Mouse (Mus musculus): ENCODE measurements around the gene Gas7. TPM values are rescaled to one million over a fixed set of nuclear protein-coding genes. Genes with fewer than 3 reads are reported as not detected.

Gene Gas7
- total RNA-seq, 2 experiments from 2014 or later, result 58.5 to 67.7 TPM

DNA sequence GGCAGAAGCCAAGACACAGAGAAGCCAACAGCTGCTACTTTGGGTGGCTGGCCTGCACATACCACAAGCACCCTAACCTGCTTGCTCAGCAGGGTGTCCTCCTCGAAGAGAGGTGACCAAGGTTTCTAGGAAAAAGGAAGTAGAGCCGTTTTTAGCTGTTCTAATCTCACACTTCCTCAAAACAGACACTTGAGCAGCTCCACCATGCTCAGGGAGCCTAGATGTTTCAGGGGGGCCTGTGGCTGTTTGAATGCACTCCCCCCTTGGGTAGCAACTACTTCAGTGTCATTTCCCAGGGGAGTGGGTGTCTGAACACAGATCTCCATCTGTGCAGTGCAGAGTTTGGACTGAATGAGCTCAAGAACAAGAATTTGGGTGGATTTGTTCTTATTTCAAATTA, 149.2 kb downstream of the Gas7 start:
- peak; percentile 91 for ATAC-seq (ENCODE audit: poor library complexity, severe bottlenecking)

DNA sequence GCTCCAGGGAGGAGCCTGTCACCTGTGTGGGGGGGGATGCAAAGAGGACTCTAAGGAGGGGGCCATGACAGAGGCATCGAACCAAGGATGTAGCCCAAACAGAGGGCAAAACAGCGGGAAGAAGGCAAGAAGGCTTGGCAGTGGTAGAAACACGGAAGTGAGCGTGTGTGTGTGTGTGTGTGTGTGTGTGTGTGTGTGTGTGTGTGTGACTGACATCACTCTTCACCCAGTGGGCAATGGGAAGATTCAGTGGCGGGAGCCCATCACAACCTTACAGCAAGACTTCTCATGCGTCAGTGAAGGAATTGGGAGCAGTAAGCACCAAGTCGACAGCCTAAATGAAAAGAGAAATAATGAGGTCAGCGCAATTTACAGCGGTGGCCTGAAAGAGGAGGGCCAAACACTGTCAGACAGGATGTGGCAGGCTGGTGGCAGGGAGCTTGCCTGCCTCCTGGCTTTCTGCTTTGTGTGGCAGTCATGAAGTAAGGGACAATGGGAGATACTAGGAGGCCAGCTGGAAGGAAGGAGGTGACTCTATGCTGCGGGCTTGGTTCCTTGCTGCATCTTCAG, 153.0 kb downstream of the Gas7 start:
- peak; percentile 59 for ATAC-seq (ENCODE audit: poor library complexity, severe bottlenecking)

DNA sequence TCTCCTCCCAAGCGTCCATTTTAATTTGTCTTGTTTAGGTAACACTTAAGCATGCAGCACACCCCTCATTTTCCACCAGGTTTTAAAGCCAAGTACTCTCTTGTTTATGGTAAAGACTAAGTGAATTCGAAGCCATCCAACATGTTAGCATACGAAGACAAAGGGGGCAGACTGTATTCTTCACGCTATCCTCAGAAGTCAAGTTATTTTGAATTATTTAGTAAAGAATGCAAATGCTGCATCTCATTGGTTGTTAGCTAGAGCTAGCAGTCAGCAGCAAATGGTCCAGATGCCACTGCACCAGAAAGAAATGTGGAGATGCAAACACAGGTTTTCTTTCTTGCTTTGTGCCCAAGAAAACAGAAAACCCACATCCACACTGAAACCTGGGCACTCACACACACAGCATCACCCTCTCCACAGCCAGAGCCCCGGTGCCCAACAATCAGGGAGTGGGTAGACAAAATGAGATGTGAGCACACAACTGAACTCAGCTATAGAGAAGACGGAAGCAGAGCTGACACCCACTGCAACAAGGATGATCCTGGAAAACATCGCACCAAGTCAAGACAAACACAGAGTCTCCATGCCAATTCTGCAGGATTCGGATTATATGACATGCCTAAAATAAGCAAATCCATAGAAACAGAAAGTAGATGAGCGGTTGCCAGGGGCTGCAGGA, 157.1 kb downstream of the Gas7 start:
- ATAC-seq (ENCODE audit: poor library complexity, severe bottlenecking), result no peak

DNA sequence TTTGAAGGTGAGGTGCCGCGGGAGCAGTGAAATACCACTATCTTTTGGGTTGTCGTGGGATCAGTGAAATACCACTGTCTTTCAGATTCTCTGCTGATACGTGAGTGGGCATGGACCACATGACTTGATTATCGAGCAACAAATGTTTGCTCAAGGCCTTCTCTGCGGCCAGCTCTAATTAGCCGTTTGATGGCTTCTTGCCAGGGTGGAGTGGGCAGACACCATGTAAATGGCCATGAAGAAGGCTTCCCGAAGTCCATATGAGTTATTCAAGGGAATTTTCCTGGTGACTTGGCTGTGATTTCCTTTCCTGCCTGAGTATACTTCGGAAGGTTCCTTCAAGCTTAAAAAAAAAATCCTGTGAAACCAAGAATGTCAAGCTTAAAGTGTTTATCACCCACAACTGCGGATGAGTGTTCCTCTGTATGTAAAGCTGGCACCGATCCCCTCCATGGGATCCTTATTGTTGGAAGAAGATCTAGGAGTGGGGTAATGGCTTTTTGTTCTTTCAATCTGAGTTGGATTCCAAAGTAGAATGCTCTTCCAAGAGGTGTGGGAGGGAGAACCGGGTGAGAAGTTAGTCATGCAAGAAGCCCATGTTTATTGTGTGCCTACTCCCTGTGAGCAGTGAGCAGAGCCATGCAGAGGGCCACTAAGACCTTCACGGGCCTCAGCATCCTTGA, 161.5 kb downstream of the Gas7 start:
- no peak for ATAC-seq (ENCODE audit: poor library complexity, severe bottlenecking)

DNA sequence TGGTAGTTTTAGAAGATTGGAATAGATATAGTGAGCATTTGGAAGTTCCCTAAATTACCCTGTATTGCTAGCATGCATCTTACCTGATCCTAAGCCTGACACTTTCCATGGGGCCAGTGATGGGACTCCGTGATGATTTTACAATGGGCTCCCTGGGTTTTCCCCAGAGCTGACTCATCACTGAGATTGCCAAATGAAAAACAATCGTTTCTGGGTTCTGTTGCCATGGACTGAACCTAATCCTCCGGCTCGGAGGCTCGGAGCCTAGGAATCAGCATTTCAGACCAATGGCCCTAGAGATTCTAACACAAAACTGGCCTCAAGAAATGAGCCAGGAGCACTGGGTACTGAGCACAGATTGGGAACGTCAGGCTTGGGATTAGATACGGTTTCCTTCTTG, 167.1 kb downstream of the Gas7 start:
- no peak for ATAC-seq (ENCODE audit: poor library complexity, severe bottlenecking)

DNA sequence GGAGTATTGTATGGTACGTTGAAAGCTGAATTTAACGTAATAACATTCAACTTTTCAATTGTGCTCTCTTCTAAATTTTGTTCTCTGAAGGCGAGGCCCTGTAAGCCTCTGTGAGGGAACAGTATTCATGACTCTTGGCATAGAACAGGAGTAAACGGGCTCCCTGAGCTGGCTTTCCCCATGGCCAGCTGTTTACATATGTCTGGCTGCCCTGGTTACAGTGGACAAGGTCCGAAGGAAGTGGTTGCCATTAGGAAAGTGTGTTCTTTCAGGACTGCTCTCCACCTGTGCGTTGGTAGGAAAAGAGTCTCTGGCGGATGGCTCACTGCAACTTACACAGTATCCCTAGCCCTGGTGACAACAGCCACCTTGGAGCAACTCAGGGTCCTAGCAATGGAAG, 171.9 kb downstream of the Gas7 start:
- no peak for ATAC-seq (ENCODE audit: poor library complexity, severe bottlenecking)

DNA sequence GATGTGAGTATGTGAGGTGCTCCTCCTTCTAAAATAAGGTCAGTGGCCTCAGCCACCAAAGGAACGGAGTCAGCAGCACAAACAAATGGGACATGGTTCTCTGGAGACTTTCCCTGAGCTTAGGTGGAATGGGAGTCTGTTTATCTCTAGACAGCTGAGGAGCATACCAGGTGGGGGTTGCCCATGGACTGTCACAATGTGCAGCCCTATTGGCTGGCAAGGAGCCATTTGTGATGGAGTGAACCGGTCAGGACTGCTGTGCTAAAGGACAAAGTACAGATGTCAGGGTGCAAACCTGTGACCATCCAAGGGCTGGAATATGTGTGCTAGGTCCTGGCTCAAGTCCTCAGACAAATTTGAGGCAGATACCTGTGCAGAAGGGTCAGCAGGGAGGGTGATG, 173.3 kb downstream of the Gas7 start:
- ATAC-seq (ENCODE audit: poor library complexity, severe bottlenecking), result no peak

DNA sequence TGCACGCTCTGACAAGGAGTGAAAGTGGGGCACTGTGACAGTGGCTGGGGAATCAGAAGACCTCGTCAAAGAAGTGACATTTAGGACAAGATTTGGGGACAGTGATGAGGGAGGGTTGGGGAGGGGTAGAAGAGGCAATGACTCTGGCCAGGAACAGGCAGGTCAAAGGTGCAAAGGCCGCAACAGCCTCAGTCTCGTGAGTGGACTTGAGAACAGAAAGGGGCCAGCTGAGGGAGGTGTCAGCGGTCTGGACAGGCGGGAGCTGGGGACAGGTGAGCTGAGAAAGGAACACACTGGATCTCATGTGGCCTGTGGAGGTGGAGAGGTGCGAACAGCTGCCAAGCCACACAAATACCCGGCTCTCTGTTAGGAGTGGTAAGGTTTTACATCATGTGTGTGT, 177.7 kb downstream of the Gas7 start:
- no peak for ATAC-seq (ENCODE audit: poor library complexity, severe bottlenecking)

DNA sequence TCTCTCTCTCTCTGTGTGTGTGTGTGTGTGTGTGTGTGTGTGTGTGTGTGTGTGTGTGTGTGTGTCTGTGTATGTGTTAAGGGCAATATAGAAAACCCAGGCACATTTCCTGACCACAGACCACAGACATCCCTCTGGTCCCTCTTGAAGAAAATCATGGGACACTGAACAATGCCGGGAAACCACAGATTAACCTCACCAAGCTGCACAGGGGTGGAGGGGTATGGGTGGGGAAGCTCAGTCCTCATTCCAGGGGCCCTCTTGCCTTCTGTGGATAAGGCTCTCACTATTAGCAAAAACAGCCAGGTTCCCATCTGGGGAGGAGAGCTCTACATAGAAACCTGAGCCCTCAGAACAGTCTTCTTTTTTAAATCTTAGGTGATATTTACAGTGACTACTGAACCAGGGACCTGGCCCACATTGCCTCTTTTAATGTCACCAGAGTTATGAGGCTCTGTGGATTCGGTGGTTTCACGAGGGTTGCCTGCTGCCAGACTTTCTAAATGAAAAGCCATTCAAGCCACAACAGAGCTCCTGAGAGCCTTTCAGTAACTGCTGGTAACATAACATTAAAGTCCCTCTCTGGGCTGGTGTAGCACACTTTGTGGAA, 178.5 kb downstream of the Gas7 start:
- ATAC-seq (ENCODE audit: poor library complexity, severe bottlenecking), result no peak

DNA sequence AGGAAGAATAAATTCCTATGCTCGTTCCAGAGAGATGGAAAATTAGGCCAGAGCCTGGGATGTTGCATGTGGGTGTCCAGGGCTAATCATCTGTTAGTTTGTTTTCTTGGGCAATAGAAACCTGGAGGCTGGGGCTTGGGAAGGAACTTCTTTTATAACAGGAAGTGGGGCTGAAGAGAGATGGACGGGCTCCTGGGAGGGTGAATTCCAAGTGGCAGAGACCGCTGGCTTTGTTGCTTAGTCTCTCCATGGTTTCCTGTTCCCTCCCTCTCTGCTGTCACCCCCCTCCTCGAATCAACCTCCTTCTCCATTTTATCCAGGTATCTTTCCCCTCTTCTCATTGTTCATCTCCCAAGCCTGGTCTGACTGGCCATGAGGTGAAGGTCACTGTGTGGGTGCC, 181.0 kb downstream of the Gas7 start:
- ATAC-seq (ENCODE audit: poor library complexity, severe bottlenecking), result no peak

DNA sequence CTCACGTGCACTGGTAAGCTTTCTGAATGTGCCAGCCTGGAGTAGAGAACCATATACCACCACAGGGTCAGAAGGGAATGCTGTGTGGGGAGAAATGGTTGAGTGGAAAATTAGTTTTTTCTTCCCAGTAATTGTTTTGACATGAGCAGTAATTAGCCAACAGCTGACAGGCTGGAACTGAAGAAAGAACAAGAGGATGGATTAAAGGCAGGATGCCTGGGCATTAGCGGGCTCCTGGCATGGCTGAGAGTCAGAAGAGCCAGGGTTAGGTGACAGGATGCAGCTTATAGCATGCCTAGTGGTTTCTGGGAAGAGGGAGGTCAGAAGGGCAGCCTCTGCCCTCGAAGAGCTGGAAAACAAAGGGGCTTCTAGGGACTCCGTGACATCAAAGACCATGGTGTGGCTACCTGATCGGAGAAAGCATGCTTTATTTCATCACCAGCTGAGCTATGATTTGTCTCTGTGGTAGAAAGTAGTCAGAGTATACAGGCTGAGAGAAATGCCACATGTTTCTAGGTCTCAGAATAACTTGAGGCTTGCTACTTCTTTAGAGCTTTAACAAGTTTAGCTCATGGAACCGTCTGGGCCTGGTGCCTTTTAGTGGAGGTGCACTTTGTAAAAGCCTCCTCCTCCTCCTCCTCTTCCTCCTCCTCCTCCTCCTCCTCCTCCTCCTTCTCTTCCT, 181.8 kb downstream of the Gas7 start:
- no peak for ATAC-seq (ENCODE audit: poor library complexity, severe bottlenecking)

DNA sequence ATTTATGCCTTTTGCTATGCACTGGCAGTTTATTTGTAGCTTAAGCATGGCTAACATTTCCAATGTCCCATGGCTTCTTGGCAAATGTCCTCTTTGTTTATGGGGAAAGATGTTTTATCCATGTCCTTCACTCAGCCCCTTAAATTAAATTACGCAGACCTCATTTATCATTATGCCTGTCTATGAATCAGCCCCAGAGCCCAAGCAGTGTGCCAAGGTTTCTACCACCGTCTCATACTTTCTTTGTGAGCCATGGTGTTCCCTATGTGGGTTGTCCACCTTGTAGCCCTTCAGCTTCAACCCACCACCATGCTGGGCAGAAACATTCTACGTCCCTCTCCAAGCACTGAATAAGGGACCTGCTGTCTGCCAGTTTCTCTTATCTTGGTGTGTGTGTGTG, 183.2 kb downstream of the Gas7 start:
- ATAC-seq (ENCODE audit: poor library complexity, severe bottlenecking), result no peak

DNA sequence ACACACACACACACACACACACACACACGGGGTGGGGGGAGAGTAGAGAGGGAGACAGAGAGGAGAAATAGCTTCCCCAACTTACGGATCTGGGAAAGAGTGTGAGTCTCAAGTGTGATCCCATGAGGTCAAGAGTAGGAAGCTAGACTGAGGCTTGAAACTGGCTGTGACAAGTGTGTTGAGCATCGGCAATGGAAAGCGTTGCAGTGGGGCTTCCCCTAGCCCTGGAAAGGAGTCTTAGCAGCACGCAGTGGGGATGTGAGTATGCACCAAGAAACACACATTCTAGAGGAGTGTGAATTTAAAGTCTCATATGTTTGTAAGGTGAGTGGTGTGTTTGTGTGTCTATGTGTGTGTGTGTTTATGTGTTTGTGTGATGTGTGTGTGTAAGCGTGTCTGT, 185.1 kb downstream of the Gas7 start:
- no peak for ATAC-seq (ENCODE audit: poor library complexity, severe bottlenecking)

DNA sequence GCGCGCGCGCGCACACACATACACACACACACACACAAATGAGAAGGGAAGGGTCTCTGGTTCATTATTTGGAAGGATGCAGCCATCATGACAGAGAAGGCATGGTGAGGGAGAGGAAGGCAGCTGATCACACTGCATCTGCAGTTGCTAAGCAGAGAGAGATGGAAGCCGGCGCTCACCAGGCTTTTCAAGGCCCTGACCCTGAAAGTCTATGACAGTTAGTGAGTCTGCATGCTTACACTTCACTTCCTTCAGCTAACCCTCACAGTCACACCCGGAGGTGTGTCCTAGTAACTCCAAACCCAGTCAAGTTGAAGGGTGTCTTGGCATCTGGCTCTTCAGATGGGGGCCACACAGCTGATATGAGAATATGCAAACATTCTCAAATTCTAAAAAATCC, 187.2 kb downstream of the Gas7 start:
- ATAC-seq (ENCODE audit: poor library complexity, severe bottlenecking), result no peak

DNA sequence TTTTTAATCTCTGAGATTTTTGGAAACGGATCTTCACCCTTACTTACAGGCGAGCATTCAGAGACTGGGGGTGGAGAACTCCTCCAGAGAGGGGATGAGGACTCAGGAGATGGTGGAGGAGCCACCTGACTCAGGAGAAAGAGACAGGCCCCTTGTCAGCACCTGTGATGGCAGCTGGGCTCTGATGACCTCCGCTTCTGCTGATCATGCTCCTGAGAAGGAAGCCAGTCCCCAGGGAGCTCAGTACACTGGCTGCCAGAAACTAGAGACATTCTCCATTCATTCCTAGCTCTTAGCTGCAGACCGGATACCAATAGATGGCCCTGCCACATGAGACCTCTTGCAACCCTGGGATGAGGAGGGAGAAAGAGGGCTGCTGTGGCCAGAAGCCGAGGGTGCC, 187.6 kb downstream of the Gas7 start:
- no peak for ATAC-seq (ENCODE audit: poor library complexity, severe bottlenecking)

DNA sequence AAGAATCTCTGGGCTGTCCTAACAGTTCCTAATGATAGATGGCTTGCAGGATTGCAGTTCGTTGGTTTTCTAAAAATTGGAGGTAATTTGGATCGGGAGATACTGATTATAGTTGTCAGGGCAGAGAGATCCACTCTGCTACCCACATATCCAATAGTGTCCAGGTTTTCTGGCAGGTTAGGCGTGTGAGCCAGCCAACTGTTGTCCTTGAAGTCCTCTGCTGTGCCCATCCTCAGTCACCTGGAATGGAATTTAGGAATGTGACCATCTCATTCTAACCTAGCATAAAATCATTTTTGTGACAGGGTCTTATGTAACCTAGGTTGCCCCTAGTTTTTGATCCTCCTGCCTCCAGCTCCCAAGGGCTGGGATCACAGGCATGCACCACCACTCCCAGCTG, 188.2 kb downstream of the Gas7 start:
- ATAC-seq (ENCODE audit: poor library complexity, severe bottlenecking), result no peak

DNA sequence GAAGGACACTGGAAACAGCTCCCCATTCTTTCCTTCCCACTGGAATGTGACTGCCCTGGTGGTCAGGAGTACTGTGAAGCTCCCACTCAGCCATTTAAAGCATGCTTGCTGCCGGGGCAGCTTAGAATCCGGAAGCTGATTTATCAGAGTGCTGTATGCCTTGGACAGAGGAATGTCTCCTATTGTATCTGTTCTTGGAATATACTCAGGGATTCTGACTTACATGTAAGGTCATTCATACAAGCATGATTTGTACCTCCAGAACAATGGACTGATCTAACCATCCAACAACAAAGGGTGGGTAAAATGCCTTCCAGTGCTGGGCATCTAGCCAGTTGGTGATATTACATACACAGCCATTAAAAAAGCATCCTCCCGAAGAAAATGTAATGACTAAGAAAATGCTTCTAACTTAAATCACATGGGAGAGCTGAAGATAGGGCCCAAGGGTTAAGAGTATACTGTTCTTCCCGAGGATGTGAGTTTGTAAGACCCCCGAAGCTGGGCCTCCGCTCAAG, 189.5 kb downstream of the Gas7 start:
- no peak for ATAC-seq (ENCODE audit: poor library complexity, severe bottlenecking)

DNA sequence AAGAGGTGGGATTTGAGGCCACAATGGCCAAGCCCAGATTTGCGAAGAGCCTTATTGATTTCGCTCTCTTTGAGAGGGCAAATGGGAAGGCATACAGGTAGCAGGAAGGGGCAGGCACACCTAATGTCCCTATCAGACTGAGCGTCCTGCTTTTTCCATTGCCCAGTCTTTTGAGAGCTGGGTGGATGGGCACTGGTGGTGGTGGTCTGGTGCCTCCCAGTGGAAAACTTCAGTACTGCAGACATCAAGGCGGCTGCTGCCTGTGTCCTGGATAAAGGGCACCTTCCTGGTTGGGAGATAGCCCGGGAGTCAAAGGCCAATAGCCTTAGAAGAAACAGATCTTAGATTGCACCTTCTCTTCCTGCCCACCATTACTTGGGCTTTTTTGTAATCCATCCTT, 192.5 kb downstream of the Gas7 start:
- ATAC-seq (ENCODE audit: poor library complexity, severe bottlenecking), result peak; percentile 91

DNA sequence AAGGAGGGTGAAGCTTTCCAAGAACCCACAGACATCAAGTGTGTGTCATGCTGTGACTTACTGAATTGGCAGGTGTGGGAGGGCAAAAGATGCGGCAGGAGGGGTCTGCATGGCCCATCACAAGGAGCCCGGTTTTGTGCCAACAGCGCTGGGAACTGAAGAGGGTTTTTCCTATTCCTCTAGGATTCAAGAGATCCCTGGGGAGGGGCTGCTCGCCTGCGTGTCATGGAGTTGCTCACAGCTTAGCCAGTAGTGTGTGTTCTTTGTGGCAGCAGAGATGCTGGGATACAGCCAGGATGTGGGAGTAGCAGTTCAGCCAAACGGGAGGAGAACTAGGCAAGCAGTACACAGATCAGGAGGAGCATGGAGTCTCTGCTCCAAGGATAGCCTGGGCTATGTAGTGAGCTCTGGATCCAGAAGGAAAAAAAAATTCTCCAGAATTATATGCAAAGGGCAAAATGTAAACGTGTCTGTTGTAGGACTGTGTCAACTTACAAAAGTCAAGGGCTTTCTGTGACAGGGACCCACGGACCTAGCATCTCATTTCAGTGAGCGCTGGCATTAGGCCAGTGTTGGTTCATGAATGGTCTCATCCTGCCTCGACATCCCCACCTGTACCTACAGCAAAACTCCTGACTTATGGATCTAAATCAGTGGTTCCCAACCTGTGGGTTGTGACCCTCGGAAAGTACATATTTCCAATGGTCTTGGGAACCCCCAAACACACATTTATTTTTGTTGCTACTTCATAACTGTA, 193.6 kb downstream of the Gas7 start:
- ATAC-seq (ENCODE audit: poor library complexity, severe bottlenecking), result no peak

DNA sequence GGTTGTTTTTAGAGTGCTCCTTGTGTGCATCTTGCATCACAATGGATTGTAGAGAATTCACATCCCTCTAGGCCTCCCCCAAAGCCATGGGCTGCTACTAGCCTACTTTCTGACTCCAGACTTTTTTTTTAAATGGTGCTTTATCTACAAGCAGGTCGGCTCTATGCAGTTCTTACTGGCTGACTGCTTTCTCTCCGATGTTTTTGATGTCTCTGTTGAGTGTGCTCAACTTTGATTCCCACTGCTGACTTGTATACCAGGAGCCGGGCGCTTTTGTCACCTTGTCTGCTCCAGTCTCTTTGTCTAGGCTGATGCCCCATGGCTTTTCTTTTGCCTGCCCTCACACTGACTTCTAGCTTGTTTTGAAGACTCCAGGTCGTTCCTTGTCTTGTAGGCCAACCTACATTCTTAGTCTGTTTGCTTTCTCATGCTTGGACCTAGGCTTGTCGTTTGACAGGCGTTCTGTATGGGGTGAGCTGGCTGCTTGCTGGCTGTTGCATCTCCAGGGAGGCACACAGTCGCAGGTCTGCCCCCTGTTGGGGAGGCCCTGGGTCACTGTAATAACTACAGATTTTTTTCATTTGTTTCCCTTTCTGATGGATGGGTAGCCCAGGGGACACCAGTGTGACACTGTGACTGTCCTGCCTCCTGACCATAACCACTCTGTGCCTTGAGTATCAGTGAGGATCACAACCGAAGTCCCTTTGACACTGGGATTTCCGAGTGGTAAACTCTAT, 194.9 kb downstream of the Gas7 start:
- 0 out of 2 replicates have a peak, but pooled peaks have one; percentile 17 for ATAC-seq (ENCODE audit: poor library complexity, severe bottlenecking)
